Mouse (Mus musculus): ENCODE results near the gene Rpusd1.

- TF ChIP-seq POLR2A (IDR thresholded peaks at IDR 0.05; ENCODE audit: insufficient read depth, low read length), result no peak
- TF ChIP-seq CTCF (IDR thresholded peaks at IDR 0.05; ENCODE audit: low read depth, low read length), result no peak
Measured at GRCm38 (mm10) chr17:25721476-25721875, 6.0 kb upstream of the Rpusd1 start.
